Mouse (Mus musculus) gastrocnemius, adult 18-20 months (tissue): ENCODE results near the gene Ces2h. TPM values are rescaled to one million over a fixed set of nuclear protein-coding genes. Genes with fewer than 3 reads are reported as not detected.
A peak's percentile ranks its signal among the peaks of the same experiment; 100 is the strongest.
"Not testable (repeated sequence)": the region's sequence is repeated elsewhere in the genome, so short reads cannot be mapped to it uniquely, and the experiment has no call there.

ENCODE experiments used
- DNase-seq: peaks from one replicate; pipeline ENCODE4 v3.0.0; 2021; ENCODE audit warnings: low spot score
- long read RNA-seq, 2 experiments: library from polyadenylated mRNA; stranded (forward); transcript quantifications; one replicate each; pipeline ENCODE4 v2.0.0; 2021
- total RNA-seq, 2 experiments: library from RNA; stranded (reverse); gene quantifications; 2 replicates each; pipeline ENCODE4 v1.2.3; 2021

Ces2h gene
- total RNA-seq: not detected
- long read RNA-seq, experiment 1: 0 reads
- long read RNA-seq, experiment 2: 0 reads

GRCm38 (mm10) chr8:105000586-105000985 is at the start of gene Ces2h:
TSS of gene Ces2h (plus strand) at chr8:105000853.
- DNase-seq: no peak

GRCm38 (mm10) chr8:104961537-104961961 is 39.1 kb upstream of the Ces2h start, which contains the start of gene Ces2g:
TSS of gene Ces2g (plus strand) at chr8:104961718.
- DNase-seq: peak; percentile 16

GRCm38 (mm10) chr8:104962229-104962901 is 38.3 kb upstream of the Ces2h start:
- DNase-seq: no peak

GRCm38 (mm10) chr8:104963375-104963894 is 37.2 kb upstream of the Ces2h start:
- no peak for DNase-seq

- DNase-seq: no peak
Observed at GRCm38 (mm10) chr8:104984126-104984525, 16.5 kb upstream of the Ces2h start.

GRCm38 (mm10) chr8:104984942-104985341 is 15.7 kb upstream of the Ces2h start:
- DNase-seq: no peak

GRCm38 (mm10) chr8:104998191-104998590 is 2.5 kb upstream of the Ces2h start:
- no peak for DNase-seq

GRCm38 (mm10) chr8:104999183-104999582 is 1.5 kb upstream of the Ces2h start:
- DNase-seq: no peak

- no peak for DNase-seq
Observed at GRCm38 (mm10) chr8:105010000-105010399, 9.3 kb downstream of the Ces2h start.

GRCm38 (mm10) chr8:105011136-105011535 is 10.5 kb downstream of the Ces2h start:
- peak; percentile 28 for DNase-seq

- no peak for DNase-seq
Observed at GRCm38 (mm10) chr8:105014391-105014790, 13.7 kb downstream of the Ces2h start.

GRCm38 (mm10) chr8:105021954-105022353 is 21.3 kb downstream of the Ces2h start:
- DNase-seq: no peak

- no peak for DNase-seq
Observed at GRCm38 (mm10) chr8:105023087-105023486, 22.4 kb downstream of the Ces2h start.

- no peak for DNase-seq
Observed at GRCm38 (mm10) chr8:105025050-105025449, 24.4 kb downstream of the Ces2h start.

GRCm38 (mm10) chr8:105043510-105043909 is 42.9 kb downstream of the Ces2h start:
- no peak for DNase-seq

GRCm38 (mm10) chr8:105045824-105046401 is 45.3 kb downstream of the Ces2h start:
- no peak for DNase-seq

GRCm38 (mm10) chr8:105048371-105048854 is 47.8 kb downstream of the Ces2h start, which contains the start of gene Ces3a:
TSS of gene Ces3a (plus strand) at chr8:105048601.
- DNase-seq: no peak

- no peak for DNase-seq
Observed at GRCm38 (mm10) chr8:105056211-105056610, 55.6 kb downstream of the Ces2h start.

- no peak for DNase-seq
Observed at GRCm38 (mm10) chr8:105060056-105060455, 59.4 kb downstream of the Ces2h start.

GRCm38 (mm10) chr8:105066761-105067160 is 66.1 kb downstream of the Ces2h start:
- DNase-seq: peak; percentile 7

- DNase-seq: not testable (repeated sequence)
Observed at GRCm38 (mm10) chr8:105067905-105068304, 67.3 kb downstream of the Ces2h start.

GRCm38 (mm10) chr8:105068971-105069370 is 68.3 kb downstream of the Ces2h start:
- no peak for DNase-seq
